Mouse (Mus musculus): ENCODE results near the gene Large1. TPM values are rescaled to one million over a fixed set of nuclear protein-coding genes. Genes with fewer than 3 reads are reported as not detected.

Gene Large1
- polyA plus RNA-seq, 1 experiment = 2.1 TPM

DNA sequence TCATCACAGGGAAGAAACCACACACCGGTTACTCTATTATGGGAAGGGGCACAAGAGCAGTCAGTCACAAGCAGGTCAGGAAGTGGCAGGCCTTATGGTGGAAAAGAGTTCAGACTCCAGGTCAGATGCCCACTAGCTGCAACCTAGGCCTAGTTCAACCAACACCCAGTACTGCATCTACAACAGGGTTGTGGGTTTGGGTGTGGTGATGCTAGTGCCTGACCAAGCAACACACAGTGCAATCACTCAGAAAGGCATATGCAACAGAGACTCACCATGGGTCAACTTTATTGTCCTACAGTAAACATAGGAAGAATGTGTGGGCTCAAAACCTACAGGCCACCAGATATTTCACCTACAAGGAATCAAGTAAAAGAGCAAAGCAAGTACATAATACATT is 155.6 kb downstream of the Large1 start:
- Histone ChIP-seq H3K27me3 (ENCODE audit: control insufficient read depth, insufficient read depth, low read length) (no peaks in the 10 kb centered on the region), H3K27ac (ENCODE audit: insufficient read depth, low read length) (no peak overlapping the region), H3K4me3 (ENCODE audit: extremely low read depth, insufficient read depth, insufficient read length) (no peak overlapping the region), H3K36me3 (ENCODE audit: control insufficient read depth, insufficient read depth, low read length) (no peaks in the 10 kb centered on the region), H3K4me1 (ENCODE audit: control insufficient read depth, insufficient read depth, insufficient read length) (no peaks in the 10 kb centered on the region)
- 89% methylated on average over 1 of the region's 1 CpGs for WGBS
- no peak for DNase-seq (ENCODE audit: low read depth in 1 of 2, low spot score in 2 of 2)
- TF ChIP-seq POLR2A (IDR thresholded peaks at IDR 0.05; ENCODE audit: low read depth, low read length) = no peak
- TF ChIP-seq CTCF (IDR thresholded peaks at IDR 0.05; ENCODE audit: extremely low read depth, insufficient read depth, insufficient read length, insufficient replicate concordance) = no peak

DNA sequence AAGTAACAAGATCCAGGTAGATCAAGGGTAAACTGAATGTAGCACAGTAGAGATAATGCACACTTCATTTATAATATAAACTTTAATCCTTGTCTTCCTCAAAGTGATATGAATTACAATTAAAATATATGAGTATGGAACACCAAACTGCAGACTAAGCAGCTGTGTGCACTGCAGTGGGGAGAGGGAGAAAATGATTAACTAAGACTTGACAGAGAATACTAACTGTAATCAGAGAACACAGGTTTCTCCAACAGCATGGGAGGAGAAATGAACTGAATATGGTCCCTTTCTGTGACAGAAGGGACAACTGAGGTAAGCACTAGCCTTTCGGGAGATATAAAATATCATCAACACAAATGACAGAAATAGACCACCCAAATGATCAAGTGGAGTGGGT is 164.7 kb downstream of the Large1 start:
- no peak overlapping the region for H3K27ac ChIP-seq (ENCODE audit: insufficient read depth, low read length)
- WGBS = 84% methylated on average over 1 of the region's 1 CpGs
- no peak overlapping the region for H3K4me3 ChIP-seq (ENCODE audit: extremely low read depth, insufficient read depth, insufficient read length)
- H3K27me3 ChIP-seq (ENCODE audit: control insufficient read depth, insufficient read depth, low read length) = no peaks in the 10 kb centered on the region
- no peak for DNase-seq (ENCODE audit: low read depth in 1 of 2, low spot score in 2 of 2)
- H3K36me3 ChIP-seq (ENCODE audit: control insufficient read depth, insufficient read depth, low read length) = no peaks in the 10 kb centered on the region
- no peaks in the 10 kb centered on the region for H3K4me1 ChIP-seq (ENCODE audit: control insufficient read depth, insufficient read depth, insufficient read length)
- no peak for TF ChIP-seq POLR2A (IDR thresholded peaks at IDR 0.05; ENCODE audit: low read depth, low read length)
- no peak for TF ChIP-seq CTCF (IDR thresholded peaks at IDR 0.05; ENCODE audit: extremely low read depth, insufficient read depth, insufficient read length, insufficient replicate concordance)

DNA sequence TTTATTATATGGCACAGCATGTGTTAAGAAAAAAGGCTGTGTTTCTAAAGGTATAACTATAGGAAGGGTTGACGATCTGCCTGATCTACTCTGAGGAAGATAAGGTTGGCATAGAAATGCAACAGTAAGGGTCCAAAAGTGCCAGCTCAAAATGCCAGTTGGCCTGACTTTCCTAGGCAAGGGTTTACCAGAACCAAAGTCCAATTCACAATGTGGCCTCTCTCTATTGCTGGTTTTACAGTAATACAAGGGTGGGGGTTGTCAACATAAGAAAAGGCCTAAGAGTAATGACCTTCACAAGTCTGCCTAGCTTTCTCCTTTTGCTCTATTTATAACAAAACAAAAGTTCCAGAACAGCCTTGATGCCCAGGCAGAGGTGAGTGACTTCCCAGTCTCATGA is 166.0 kb downstream of the Large1 start:
- Histone ChIP-seq H3K4me1 (ENCODE audit: control insufficient read depth, insufficient read depth, insufficient read length) (no peaks in the 10 kb centered on the region), H3K27me3 (ENCODE audit: control insufficient read depth, insufficient read depth, low read length) (no peaks in the 10 kb centered on the region), H3K4me3 (ENCODE audit: extremely low read depth, insufficient read depth, insufficient read length) (no peak overlapping the region), H3K27ac (ENCODE audit: insufficient read depth, low read length) (no peak overlapping the region), H3K36me3 (ENCODE audit: control insufficient read depth, insufficient read depth, low read length) (no peaks in the 10 kb centered on the region)
- WGBS = 89% methylated on average over 1 of the region's 1 CpGs
- TF ChIP-seq CTCF (IDR thresholded peaks at IDR 0.05; ENCODE audit: extremely low read depth, insufficient read depth, insufficient read length, insufficient replicate concordance) = no peak
- TF ChIP-seq POLR2A (IDR thresholded peaks at IDR 0.05; ENCODE audit: low read depth, low read length) = no peak
- DNase-seq (ENCODE audit: low read depth in 1 of 2, low spot score in 2 of 2) = no peak

DNA sequence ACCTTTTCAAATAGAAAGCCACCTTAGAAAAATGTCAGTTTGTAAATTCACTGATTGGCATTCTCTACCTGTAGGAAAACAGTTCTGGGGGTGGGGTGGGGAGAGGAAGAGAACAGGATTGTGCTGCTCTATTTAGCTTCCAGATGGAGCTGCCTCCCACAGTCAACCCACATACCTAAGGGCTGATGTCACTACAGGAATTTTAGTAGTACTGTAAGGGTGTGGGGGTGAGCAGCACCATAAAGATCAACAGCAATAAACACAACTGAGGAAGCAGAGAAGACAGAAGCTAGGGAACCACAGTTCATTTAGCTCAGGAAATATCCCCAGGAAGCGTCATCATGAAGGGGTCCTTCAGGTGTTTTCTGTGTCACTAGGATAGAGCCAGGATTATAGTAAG is 174.9 kb downstream of the Large1 start:
- WGBS = 86% methylated on average over 1 of the region's 1 CpGs
- H3K4me3 ChIP-seq (ENCODE audit: extremely low read depth, insufficient read depth, insufficient read length) = no peak overlapping the region
- no peaks in the 10 kb centered on the region for H3K4me1 ChIP-seq (ENCODE audit: control insufficient read depth, insufficient read depth, insufficient read length)
- no peak for DNase-seq (ENCODE audit: low read depth in 1 of 2, low spot score in 2 of 2)
- no peaks in the 10 kb centered on the region for H3K36me3 ChIP-seq (ENCODE audit: control insufficient read depth, insufficient read depth, low read length)
- no peaks in the 10 kb centered on the region for H3K27me3 ChIP-seq (ENCODE audit: control insufficient read depth, insufficient read depth, low read length)
- no peak overlapping the region for H3K27ac ChIP-seq (ENCODE audit: insufficient read depth, low read length)
- no peak for TF ChIP-seq POLR2A (IDR thresholded peaks at IDR 0.05; ENCODE audit: low read depth, low read length)
- no peak for TF ChIP-seq CTCF (IDR thresholded peaks at IDR 0.05; ENCODE audit: extremely low read depth, insufficient read depth, insufficient read length, insufficient replicate concordance)

DNA sequence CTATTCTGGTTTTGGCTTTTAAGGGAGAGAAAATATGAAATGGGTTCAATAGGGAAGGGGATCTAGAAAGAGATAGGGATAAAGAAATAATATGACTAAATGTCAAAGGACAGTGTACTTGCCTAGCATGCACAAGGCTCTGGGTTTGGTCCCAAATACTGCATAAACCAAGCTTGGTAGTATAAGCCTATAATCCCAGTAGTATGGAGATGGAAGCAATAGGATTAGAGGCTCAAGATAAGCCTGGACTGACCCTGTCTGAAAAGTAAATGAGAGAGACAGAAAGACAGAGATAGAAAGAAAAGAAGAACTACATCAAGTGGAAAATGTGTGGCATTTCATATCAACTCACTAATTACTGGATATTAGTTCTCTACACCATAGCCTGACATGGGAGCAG is 180.7 kb downstream of the Large1 start:
- H3K36me3 ChIP-seq (ENCODE audit: control insufficient read depth, insufficient read depth, low read length) = no peaks in the 10 kb centered on the region
- no peaks in the 10 kb centered on the region for H3K27me3 ChIP-seq (ENCODE audit: control insufficient read depth, insufficient read depth, low read length)
- H3K27ac ChIP-seq (ENCODE audit: insufficient read depth, low read length) = no peak overlapping the region
- TF ChIP-seq CTCF (IDR thresholded peaks at IDR 0.05; ENCODE audit: extremely low read depth, insufficient read depth, insufficient read length, insufficient replicate concordance) = no peak
- no peak for TF ChIP-seq POLR2A (IDR thresholded peaks at IDR 0.05; ENCODE audit: low read depth, low read length)
- no peaks in the 10 kb centered on the region for H3K4me1 ChIP-seq (ENCODE audit: control insufficient read depth, insufficient read depth, insufficient read length)
- no peak overlapping the region for H3K4me3 ChIP-seq (ENCODE audit: extremely low read depth, insufficient read depth, insufficient read length)
- no peak for DNase-seq (ENCODE audit: low read depth in 1 of 2, low spot score in 2 of 2)

DNA sequence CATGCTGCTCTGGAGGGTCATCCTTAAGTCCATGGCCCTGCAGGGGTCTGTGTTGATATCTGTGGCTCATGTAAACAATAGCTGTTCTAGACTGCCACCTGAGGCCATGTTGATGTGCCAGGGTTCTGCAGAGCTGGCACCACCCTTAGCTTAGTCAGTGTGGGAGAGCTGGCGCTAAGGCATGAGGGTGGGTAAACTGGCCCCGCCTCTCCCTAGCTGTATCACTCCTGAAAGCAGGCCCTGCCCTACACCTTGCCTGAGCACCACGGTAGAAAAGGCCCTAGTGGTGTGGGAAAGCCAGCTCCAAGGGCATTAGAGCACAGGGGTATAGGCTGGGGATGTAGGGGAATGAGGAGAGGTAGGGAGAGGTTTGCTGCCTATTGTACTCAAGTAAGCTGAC is 191.3 kb downstream of the Large1 start:
- H3K27me3 ChIP-seq (ENCODE audit: control insufficient read depth, insufficient read depth, low read length) = no peaks in the 10 kb centered on the region
- no peak for DNase-seq (ENCODE audit: low read depth in 1 of 2, low spot score in 2 of 2)
- TF ChIP-seq CTCF (IDR thresholded peaks at IDR 0.05; ENCODE audit: extremely low read depth, insufficient read depth, insufficient read length, insufficient replicate concordance) (no peak), POLR2A (IDR thresholded peaks at IDR 0.05; ENCODE audit: low read depth, low read length) (no peak)
- WGBS = 57% methylated on average over 3 of the region's 3 CpGs
- H3K27ac ChIP-seq (ENCODE audit: insufficient read depth, low read length) = no peak overlapping the region
- H3K36me3 ChIP-seq (ENCODE audit: control insufficient read depth, insufficient read depth, low read length) = no peaks in the 10 kb centered on the region
- H3K4me3 ChIP-seq (ENCODE audit: extremely low read depth, insufficient read depth, insufficient read length) = no peak overlapping the region
- no peaks in the 10 kb centered on the region for H3K4me1 ChIP-seq (ENCODE audit: control insufficient read depth, insufficient read depth, insufficient read length)

DNA sequence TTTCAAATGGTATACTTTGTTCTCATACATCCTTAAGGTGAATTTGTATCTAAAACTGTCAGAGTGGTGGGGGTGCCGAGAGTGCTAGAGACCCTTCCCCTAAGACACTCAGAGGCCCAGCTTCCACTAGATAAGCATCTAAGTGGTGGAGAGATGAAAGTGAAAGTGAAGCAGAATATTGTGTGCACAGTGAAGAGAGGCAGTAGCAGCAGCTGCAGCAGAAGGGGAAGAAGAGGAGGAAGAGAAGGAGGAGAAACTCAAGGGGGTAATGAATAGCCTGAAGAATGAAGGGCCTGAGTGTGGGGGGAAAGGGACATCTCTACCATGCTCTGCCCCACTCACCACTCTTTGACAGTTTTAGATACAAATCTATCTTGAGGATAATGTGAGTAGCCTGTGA is 191.8 kb downstream of the Large1 start:
- no peaks in the 10 kb centered on the region for H3K27me3 ChIP-seq (ENCODE audit: control insufficient read depth, insufficient read depth, low read length)
- WGBS = 2% methylated on average over 1 of the region's 1 CpGs
- no peak for DNase-seq (ENCODE audit: low read depth in 1 of 2, low spot score in 2 of 2)
- no peaks in the 10 kb centered on the region for H3K4me1 ChIP-seq (ENCODE audit: control insufficient read depth, insufficient read depth, insufficient read length)
- no peak for TF ChIP-seq CTCF (IDR thresholded peaks at IDR 0.05; ENCODE audit: extremely low read depth, insufficient read depth, insufficient read length, insufficient replicate concordance)
- TF ChIP-seq POLR2A (IDR thresholded peaks at IDR 0.05; ENCODE audit: low read depth, low read length) = no peak
- no peaks in the 10 kb centered on the region for H3K36me3 ChIP-seq (ENCODE audit: control insufficient read depth, insufficient read depth, low read length)
- H3K4me3 ChIP-seq (ENCODE audit: extremely low read depth, insufficient read depth, insufficient read length) = no peak overlapping the region
- H3K27ac ChIP-seq (ENCODE audit: insufficient read depth, low read length) = no peak overlapping the region
